Mouse (Mus musculus): ENCODE measurements around the gene Pomgnt2. TPM values are rescaled to one million over a fixed set of nuclear protein-coding genes. Genes with fewer than 3 reads are reported as not detected.
A peak's percentile ranks its signal among the peaks of the same experiment; 100 is the strongest.

The Pomgnt2 gene
- 15.6 and 16.2 TPM in 2 replicates for polyA plus RNA-seq (2015; fragmentation: Nextera tagmentation; extraction: Ambion mirVana)

- ATAC-seq (ENCODE audit: insufficient read depth, low FRiP score), result no peak
- Histone ChIP-seq H3K27me3 (ENCODE audit: control insufficient read depth, insufficient read depth, low read length) (no peaks in the 10 kb centered on the region), H3K9ac (ENCODE audit: low read length) (no peak within 1 kb of the TSS), H3K27ac (ENCODE audit: low read length) (no peak within 1 kb of the TSS), H3K9me3 (replicated peaks; ENCODE audit: control insufficient read depth, low read length) (no peaks in the 10 kb centered on the region), H3K4me1 (ENCODE audit: control insufficient read depth, insufficient read depth, low read length) (peaks cover 4% of the 10 kb centered on the region; the same call in 1 of the 2 replicates), H3K4me3 (replicated peaks; ENCODE audit: low read length) (peak within 1 kb of the TSS; percentile 90), H3K36me3 (ENCODE audit: control insufficient read depth, insufficient read depth, low read length) (no peaks in the 10 kb centered on the region), H3K4me2 (ENCODE audit: low read depth, low read length) (peak within 1 kb of the TSS; percentile 97)
These were observed at the start of gene Pomgnt2 for GRCm38 (mm10) chr9:121997010-121997409. TSS of gene Pomgnt2 (minus strand) at chr9:121997110.

- 69% methylated on average over 4 of the region's 4 CpGs for WGBS
- Histone ChIP-seq H3K9me3 (replicated peaks; ENCODE audit: control insufficient read depth, low read length) (no peaks in the 10 kb centered on the region), H3K4me3 (replicated peaks; ENCODE audit: low read length) (no peak overlapping the region), H3K27me3 (ENCODE audit: control insufficient read depth, insufficient read depth, low read length) (no peaks in the 10 kb centered on the region), H3K4me2 (ENCODE audit: low read depth, low read length) (no peak overlapping the region), H3K36me3 (ENCODE audit: control insufficient read depth, insufficient read depth, low read length) (no peaks in the 10 kb centered on the region), H3K9ac (ENCODE audit: low read length) (no peak overlapping the region), H3K4me1 (ENCODE audit: control insufficient read depth, insufficient read depth, low read length) (no peaks in the 10 kb centered on the region), H3K27ac (ENCODE audit: low read length) (no peak overlapping the region)
- ATAC-seq (ENCODE audit: insufficient read depth, low FRiP score), result no peak
These were observed 42.9 kb upstream of the Pomgnt2 start for GRCm38 (mm10) chr9:122039848-122040247.

- no peaks in the 10 kb centered on the region for H3K36me3 ChIP-seq (ENCODE audit: control insufficient read depth, insufficient read depth, low read length)
- H3K27me3 ChIP-seq (ENCODE audit: control insufficient read depth, insufficient read depth, low read length), result no peaks in the 10 kb centered on the region
- WGBS, result 82% methylated on average over 1 of the region's 1 CpGs
- no peak overlapping the region for H3K27ac ChIP-seq (ENCODE audit: low read length)
- no peak overlapping the region for H3K4me3 ChIP-seq (replicated peaks; ENCODE audit: low read length)
- no peak overlapping the region for H3K4me2 ChIP-seq (ENCODE audit: low read depth, low read length)
- H3K9ac ChIP-seq (ENCODE audit: low read length), result no peak overlapping the region
- H3K9me3 ChIP-seq (replicated peaks; ENCODE audit: control insufficient read depth, low read length), result no peaks in the 10 kb centered on the region
- no peaks in the 10 kb centered on the region for H3K4me1 ChIP-seq (ENCODE audit: control insufficient read depth, insufficient read depth, low read length)
- ATAC-seq (ENCODE audit: insufficient read depth, low FRiP score), result no peak
These were observed 41.7 kb upstream of the Pomgnt2 start for GRCm38 (mm10) chr9:122038631-122039030.

GRCm38 (mm10) chr9:122036496-122037054 lies 39.7 kb upstream of the Pomgnt2 start:
- ATAC-seq (ENCODE audit: insufficient read depth, low FRiP score), result no peak
- H3K36me3 ChIP-seq (ENCODE audit: control insufficient read depth, insufficient read depth, low read length), result no peaks in the 10 kb centered on the region
- 62% methylated on average over 4 of the region's 4 CpGs for WGBS
- H3K9me3 ChIP-seq (replicated peaks; ENCODE audit: control insufficient read depth, low read length), result no peaks in the 10 kb centered on the region
- H3K4me1 ChIP-seq (ENCODE audit: control insufficient read depth, insufficient read depth, low read length), result no peaks in the 10 kb centered on the region
- no peak overlapping the region for H3K4me2 ChIP-seq (ENCODE audit: low read depth, low read length)
- H3K27ac ChIP-seq (ENCODE audit: low read length), result no peak overlapping the region
- no peak overlapping the region for H3K9ac ChIP-seq (ENCODE audit: low read length)
- H3K27me3 ChIP-seq (ENCODE audit: control insufficient read depth, insufficient read depth, low read length), result no peaks in the 10 kb centered on the region
- H3K4me3 ChIP-seq (replicated peaks; ENCODE audit: low read length), result no peak overlapping the region

- H3K9ac ChIP-seq (ENCODE audit: low read length), result no peak overlapping the region
- no peaks in the 10 kb centered on the region for H3K4me1 ChIP-seq (ENCODE audit: control insufficient read depth, insufficient read depth, low read length)
These were observed 38.9 kb upstream of the Pomgnt2 start for GRCm38 (mm10) chr9:122035807-122036206.

GRCm38 (mm10) chr9:122034949-122035348 lies 38.0 kb upstream of the Pomgnt2 start:
- Histone ChIP-seq H3K4me3 (replicated peaks; ENCODE audit: low read length) (no peak overlapping the region), H3K27me3 (ENCODE audit: control insufficient read depth, insufficient read depth, low read length) (no peaks in the 10 kb centered on the region), H3K9me3 (replicated peaks; ENCODE audit: control insufficient read depth, low read length) (no peaks in the 10 kb centered on the region), H3K4me2 (ENCODE audit: low read depth, low read length) (no peak overlapping the region), H3K27ac (ENCODE audit: low read length) (no peak overlapping the region), H3K4me1 (ENCODE audit: control insufficient read depth, insufficient read depth, low read length) (no peaks in the 10 kb centered on the region), H3K9ac (ENCODE audit: low read length) (no peak overlapping the region), H3K36me3 (ENCODE audit: control insufficient read depth, insufficient read depth, low read length) (no peaks in the 10 kb centered on the region)
- WGBS, result 97% methylated on average over 1 of the region's 1 CpGs
- ATAC-seq (ENCODE audit: insufficient read depth, low FRiP score), result no peak

More at GRCm38 (mm10) chr9:122035807-122036206, 38.9 kb upstream of the Pomgnt2 start:
- Histone ChIP-seq H3K27me3 (ENCODE audit: control insufficient read depth, insufficient read depth, low read length) (no peaks in the 10 kb centered on the region), H3K9me3 (replicated peaks; ENCODE audit: control insufficient read depth, low read length) (no peaks in the 10 kb centered on the region), H3K4me3 (replicated peaks; ENCODE audit: low read length) (no peak overlapping the region), H3K27ac (ENCODE audit: low read length) (no peak overlapping the region), H3K4me2 (ENCODE audit: low read depth, low read length) (no peak overlapping the region), H3K36me3 (ENCODE audit: control insufficient read depth, insufficient read depth, low read length) (no peaks in the 10 kb centered on the region)
- 27% methylated on average over 5 of the region's 5 CpGs for WGBS
- no peak for ATAC-seq (ENCODE audit: insufficient read depth, low FRiP score)

GRCm38 (mm10) chr9:122032071-122032470 lies 35.2 kb upstream of the Pomgnt2 start:
- H3K4me1 ChIP-seq (ENCODE audit: control insufficient read depth, insufficient read depth, low read length), result peaks cover 10% of the 10 kb centered on the region
- no peaks in the 10 kb centered on the region for H3K36me3 ChIP-seq (ENCODE audit: control insufficient read depth, insufficient read depth, low read length)
- H3K27ac ChIP-seq (ENCODE audit: low read length), result no peak overlapping the region
- no peaks in the 10 kb centered on the region for H3K9me3 ChIP-seq (replicated peaks; ENCODE audit: control insufficient read depth, low read length)
- 74% methylated on average over 3 of the region's 3 CpGs for WGBS
- no peak for ATAC-seq (ENCODE audit: insufficient read depth, low FRiP score)
- H3K9ac ChIP-seq (ENCODE audit: low read length), result no peak overlapping the region
- H3K27me3 ChIP-seq (ENCODE audit: control insufficient read depth, insufficient read depth, low read length), result no peaks in the 10 kb centered on the region
- H3K4me3 ChIP-seq (replicated peaks; ENCODE audit: low read length), result no peak overlapping the region
- no peak overlapping the region for H3K4me2 ChIP-seq (ENCODE audit: low read depth, low read length)

GRCm38 (mm10) chr9:122030706-122031105 lies 33.8 kb upstream of the Pomgnt2 start:
- Histone ChIP-seq H3K4me1 (ENCODE audit: control insufficient read depth, insufficient read depth, low read length) (peaks cover 17% of the 10 kb centered on the region), H3K4me3 (replicated peaks; ENCODE audit: low read length) (no peak overlapping the region), H3K36me3 (ENCODE audit: control insufficient read depth, insufficient read depth, low read length) (no peaks in the 10 kb centered on the region), H3K9ac (ENCODE audit: low read length) (no peak overlapping the region), H3K27me3 (ENCODE audit: control insufficient read depth, insufficient read depth, low read length) (no peaks in the 10 kb centered on the region), H3K9me3 (replicated peaks; ENCODE audit: control insufficient read depth, low read length) (no peaks in the 10 kb centered on the region), H3K4me2 (ENCODE audit: low read depth, low read length) (no peak overlapping the region), H3K27ac (ENCODE audit: low read length) (no peak overlapping the region)
- 44% methylated on average over 5 of the region's 5 CpGs for WGBS
- ATAC-seq (ENCODE audit: insufficient read depth, low FRiP score), result no peak

GRCm38 (mm10) chr9:122029765-122030164 lies 32.9 kb upstream of the Pomgnt2 start:
- H3K27me3 ChIP-seq (ENCODE audit: control insufficient read depth, insufficient read depth, low read length), result no peaks in the 10 kb centered on the region
- H3K4me3 ChIP-seq (replicated peaks; ENCODE audit: low read length), result no peak overlapping the region
- no peak overlapping the region for H3K9ac ChIP-seq (ENCODE audit: low read length)
- H3K4me2 ChIP-seq (ENCODE audit: low read depth, low read length), result no peak overlapping the region
- no peak overlapping the region for H3K27ac ChIP-seq (ENCODE audit: low read length)
- no peaks in the 10 kb centered on the region for H3K9me3 ChIP-seq (replicated peaks; ENCODE audit: control insufficient read depth, low read length)
- WGBS, result 86% methylated on average over 7 of the region's 7 CpGs
- no peak for ATAC-seq (ENCODE audit: insufficient read depth, low FRiP score)
- peaks cover 17% of the 10 kb centered on the region for H3K4me1 ChIP-seq (ENCODE audit: control insufficient read depth, insufficient read depth, low read length)
- H3K36me3 ChIP-seq (ENCODE audit: control insufficient read depth, insufficient read depth, low read length), result no peaks in the 10 kb centered on the region
